Mouse (Mus musculus) limb, embryonic 14.5 days (tissue): Measurements from ENCODE around the gene Dab1. TPM values are rescaled to one million over a fixed set of nuclear protein-coding genes. Genes with fewer than 3 reads are reported as not detected.

Source experiments
- ATAC-seq: fragments of 200-750 bp; cut with Nextera tagmentation; 2 replicates; pipeline ENCODE4 v1.8.0; 2017; ENCODE audit warnings: low read depth, moderate number of reproducible peaks, moderate TSS enrichment; ENCODE audit not compliant: low FRiP score
- DNase-seq: peaks from one replicate; pipeline ENCODE4 v3.0.0-alpha.2; 2015; ENCODE audit warnings: low spot score
- H3K27ac ChIP-seq: fragments of 300-500 bp; sonication (generic); replicated peaks from 2 replicates; pipeline ENCODE4 v1.5.1; 2014; ENCODE audit warnings: low read depth, mild to moderate bottlenecking, low read length, moderate library complexity, mixed read lengths
- H3K27me3 ChIP-seq: fragments of 300-500 bp; sonication (generic); 2 replicates; pipeline ENCODE4 v1.6.1; 2014; ENCODE audit warnings: low read length, mixed read lengths; ENCODE audit not compliant: control insufficient read depth, insufficient read depth
- H3K36me3 ChIP-seq: fragments of 300-500 bp; sonication (generic); 2 replicates; pipeline ENCODE4 v1.6.1; 2014; ENCODE audit warnings: mild to moderate bottlenecking, low read length, moderate library complexity, mixed read lengths; ENCODE audit not compliant: control insufficient read depth, insufficient read depth
- H3K4me1 ChIP-seq: fragments of 300-500 bp; sonication (generic); 2 replicates; pipeline ENCODE4 v1.6.1; 2014; ENCODE audit warnings: antibody characterized with exemption, low read length, mixed read lengths; ENCODE audit not compliant: control insufficient read depth, insufficient read depth
- H3K4me2 ChIP-seq: fragments of 300-500 bp; sonication (generic); replicated peaks from 2 replicates; pipeline ENCODE4 v1.6.1; 2014; ENCODE audit warnings: low read depth, mild to moderate bottlenecking, low read length, moderate library complexity; ENCODE audit not compliant: severe bottlenecking
- H3K4me3 ChIP-seq: fragments of 300-500 bp; sonication (generic); replicated peaks from 2 replicates; pipeline ENCODE4 v1.5.1; 2014; ENCODE audit warnings: low read length
- H3K9ac ChIP-seq: fragments of 300-500 bp; sonication (generic); 2 replicates; pipeline ENCODE4 v1.6.1; 2014; ENCODE audit warnings: mild to moderate bottlenecking, low read depth, low read length, moderate library complexity; ENCODE audit not compliant: severe bottlenecking
- H3K9me3 ChIP-seq: fragments of 300-500 bp; sonication (generic); 2 replicates; pipeline ENCODE4 v1.6.1; 2016; ENCODE audit warnings: low read length; ENCODE audit not compliant: control insufficient read depth
- POLR2A ChIP-seq: fragments of 200-500 bp; IDR thresholded peaks from 2 replicates; pipeline ENCODE4 v1.8.0; 2012; ENCODE audit warnings: inconsistent platforms, mild to moderate bottlenecking, moderate library complexity, borderline replicate concordance; ENCODE audit not compliant: insufficient read depth, insufficient read length; ENCODE audit errors: extremely low read depth
- WGBS: fragments of 180-500 bp; shearing (Covaris S2); extraction: QIAGEN DNeasy Blood & Tissue Kit; methylation state at CpG from one replicate; pipeline ENCODE4 v1.1.7; 2014; 5-methylcytosine and 5-hydroxymethylcytosine counted together
- polyA plus RNA-seq, 2 experiments: library from polyadenylated mRNA; depleted of rRNA in 1 of 2; stranded (reverse) in 1 of 2; unstranded in 1 of 2; fragments of >200 nt; fragmentation: Nextera tagmentation in 1 of 2; extraction: Ambion mirVana in 1 of 2; gene quantifications; 2 replicates each; pipeline versions ENCODE4 v1.2.1 to v1.2.3; 2012 to 2014

Dab1 gene
- polyA plus RNA-seq, 2 experiments, result 5.5 to 12.1 TPM

GRCm38 (mm10) chr4:103994406-103994805 lies 375.2 kb downstream of the Dab1 start:
- H3K9me3 ChIP-seq, result no peaks in the 10 kb centered on the region
- H3K27me3 ChIP-seq, result no peaks in the 10 kb centered on the region
- no peak overlapping the region for H3K4me3 ChIP-seq
- no peak for TF ChIP-seq POLR2A
- ATAC-seq, result no peak
- no peak for DNase-seq
- no peaks in the 10 kb centered on the region for H3K36me3 ChIP-seq
- H3K4me2 ChIP-seq, result no peak overlapping the region
- H3K9ac ChIP-seq, result no peak overlapping the region
- no peaks in the 10 kb centered on the region for H3K4me1 ChIP-seq
- no peak overlapping the region for H3K27ac ChIP-seq
- 65% methylated on average over 1 of the region's 1 CpGs for WGBS

GRCm38 (mm10) chr4:104008406-104008805 lies 389.2 kb downstream of the Dab1 start:
- no peak for TF ChIP-seq POLR2A
- WGBS, result 63% methylated on average over 5 of the region's 5 CpGs

GRCm38 (mm10) chr4:104011683-104012082 lies 392.5 kb downstream of the Dab1 start:
- no peak for ATAC-seq
- no peaks in the 10 kb centered on the region for H3K4me1 ChIP-seq
- H3K27me3 ChIP-seq, result no peaks in the 10 kb centered on the region
- H3K9me3 ChIP-seq, result no peaks in the 10 kb centered on the region
- H3K27ac ChIP-seq, result no peak overlapping the region
- no peak for TF ChIP-seq POLR2A
- 37% methylated on average over 4 of the region's 4 CpGs for WGBS
- no peak overlapping the region for H3K9ac ChIP-seq
- H3K4me2 ChIP-seq, result no peak overlapping the region
- DNase-seq, result no peak
- H3K4me3 ChIP-seq, result no peak overlapping the region
- H3K36me3 ChIP-seq, result no peaks in the 10 kb centered on the region

More at GRCm38 (mm10) chr4:104008406-104008805, 389.2 kb downstream of the Dab1 start:
- DNase-seq (no peak), ATAC-seq (no peak)
- Histone ChIP-seq H3K4me1 (no peaks in the 10 kb centered on the region), H3K27me3 (no peaks in the 10 kb centered on the region), H3K36me3 (no peaks in the 10 kb centered on the region), H3K4me3 (no peak overlapping the region), H3K9me3 (no peaks in the 10 kb centered on the region), H3K27ac (no peak overlapping the region), H3K9ac (no peak overlapping the region), H3K4me2 (no peak overlapping the region)

GRCm38 (mm10) chr4:104012150-104012549 lies 393.0 kb downstream of the Dab1 start:
- Histone ChIP-seq H3K9me3 (no peaks in the 10 kb centered on the region), H3K4me2 (no peak overlapping the region), H3K9ac (no peak overlapping the region), H3K27me3 (no peaks in the 10 kb centered on the region), H3K27ac (no peak overlapping the region), H3K4me3 (no peak overlapping the region), H3K4me1 (no peaks in the 10 kb centered on the region), H3K36me3 (no peaks in the 10 kb centered on the region)
- ATAC-seq (no peak), DNase-seq (no peak)
- WGBS, result 75% methylated on average over 4 of the region's 4 CpGs
- TF ChIP-seq POLR2A, result no peak

- no peak for ATAC-seq
- DNase-seq, result no peak
- Histone ChIP-seq H3K9ac (no peak overlapping the region), H3K27me3 (no peaks in the 10 kb centered on the region), H3K36me3 (no peaks in the 10 kb centered on the region), H3K4me3 (no peak overlapping the region), H3K27ac (no peak overlapping the region), H3K9me3 (no peaks in the 10 kb centered on the region), H3K4me2 (no peak overlapping the region), H3K4me1 (no peaks in the 10 kb centered on the region)
- WGBS, result 80% methylated on average over 2 of the region's 2 CpGs
- TF ChIP-seq POLR2A, result no peak
These were observed 406.0 kb downstream of the Dab1 start for GRCm38 (mm10) chr4:104025117-104025694.
